Mouse (Mus musculus): ENCODE results near the gene Dgkq.
A peak's percentile ranks its signal among the peaks of the same experiment; 100 is the strongest.
"Not testable (repeated sequence)": the region's sequence is repeated elsewhere in the genome, so short reads cannot be mapped to it uniquely, and the experiment has no call there.

Dgkq gene

GRCm38 (mm10) chr5:108655381-108655780 is 14.1 kb downstream of the Dgkq start:
- DNase-seq (ENCODE audit: low spot score in 2 of 2), result no peak

GRCm38 (mm10) chr5:108654444-108654990 is 15.0 kb downstream of the Dgkq start:
- no peak for DNase-seq (ENCODE audit: low spot score in 2 of 2)

- peak in 1 of 2 experiments; percentile 2 for DNase-seq (ENCODE audit: low spot score in 2 of 2)
Observed at GRCm38 (mm10) chr5:108653341-108653740, 16.1 kb downstream of the Dgkq start.

GRCm38 (mm10) chr5:108651823-108652222 is 17.6 kb downstream of the Dgkq start:
- peak in 1 of 2 experiments; percentile 14 for DNase-seq (ENCODE audit: low spot score in 2 of 2)

- DNase-seq (ENCODE audit: low spot score in 2 of 2), result no peak
Observed at GRCm38 (mm10) chr5:108651136-108651720, 18.2 kb downstream of the Dgkq start.

- no peak for DNase-seq (ENCODE audit: low spot score in 2 of 2)
Observed at GRCm38 (mm10) chr5:108650341-108650740, 19.1 kb downstream of the Dgkq start.

- DNase-seq (ENCODE audit: low spot score in 2 of 2), result peak in 1 of 2 experiments; percentile 2
Observed at GRCm38 (mm10) chr5:108648937-108649576, 20.4 kb downstream of the Dgkq start.

- no peak for DNase-seq (ENCODE audit: low spot score in 2 of 2)
Observed at GRCm38 (mm10) chr5:108647820-108648465, 21.5 kb downstream of the Dgkq start.

GRCm38 (mm10) chr5:108647311-108647710 is 22.2 kb downstream of the Dgkq start:
- DNase-seq (ENCODE audit: low spot score in 2 of 2), result no peak

GRCm38 (mm10) chr5:108646343-108646660 is 23.2 kb downstream of the Dgkq start:
- DNase-seq (ENCODE audit: low spot score in 2 of 2), result no peak

- no peak for DNase-seq (ENCODE audit: low spot score in 2 of 2)
Observed at GRCm38 (mm10) chr5:108645651-108646342, 23.7 kb downstream of the Dgkq start.

- no peak for DNase-seq (ENCODE audit: low spot score in 2 of 2)
Observed at GRCm38 (mm10) chr5:108643674-108644073, 25.8 kb downstream of the Dgkq start.

- no peak for DNase-seq (ENCODE audit: low spot score in 2 of 2)
Observed at GRCm38 (mm10) chr5:108636172-108636571, 33.3 kb downstream of the Dgkq start.

GRCm38 (mm10) chr5:108634088-108634487 is 35.4 kb downstream of the Dgkq start:
- DNase-seq (ENCODE audit: low spot score in 2 of 2), result not testable (repeated sequence)

GRCm38 (mm10) chr5:108633676-108634075 is 35.8 kb downstream of the Dgkq start:
- no peak for DNase-seq (ENCODE audit: low spot score in 2 of 2)

GRCm38 (mm10) chr5:108629634-108630483 is 39.6 kb downstream of the Dgkq start, which contains the start of the genes Gak and Tmem175:
Gene Gak, minus strand, starts transcription at chr5:108629755.
Gene Tmem175, plus strand, starts transcription at chr5:108629770.
- peak; percentile 75 to 90 for DNase-seq (ENCODE audit: low spot score in 2 of 2)

GRCm38 (mm10) chr5:108628891-108629633 is 40.4 kb downstream of the Dgkq start:
- DNase-seq (ENCODE audit: low spot score in 2 of 2), result no peak

- DNase-seq (ENCODE audit: low spot score in 2 of 2), result no peak
Observed at GRCm38 (mm10) chr5:108626050-108626660, 43.3 kb downstream of the Dgkq start.

- DNase-seq (ENCODE audit: low spot score in 2 of 2), result no peak
Observed at GRCm38 (mm10) chr5:108621870-108622269, 47.6 kb downstream of the Dgkq start.

GRCm38 (mm10) chr5:108610426-108610825 is 59.0 kb downstream of the Dgkq start:
- no peak for DNase-seq (ENCODE audit: low spot score in 2 of 2)

All from frontal cortex, postnatal 25 days (tissue).